Mouse (Mus musculus): Measurements from ENCODE around the gene Pnpo.

- TF ChIP-seq CTCF (IDR thresholded peaks at IDR 0.05; ENCODE audit: low read depth) (peak; percentile 4; the same call in 1 of the 2 replicates), EP300 (optimal IDR thresholded peaks at IDR 0.05) (no peak)
Measured at GRCm38 (mm10) chr11:96926587-96926986, 17.2 kb downstream of the Pnpo start.

Measured in stomach, postnatal 0 days (tissue).